8 mouse cellular contexts compared by ENCODE assay signal in the genomic region with DNA sequence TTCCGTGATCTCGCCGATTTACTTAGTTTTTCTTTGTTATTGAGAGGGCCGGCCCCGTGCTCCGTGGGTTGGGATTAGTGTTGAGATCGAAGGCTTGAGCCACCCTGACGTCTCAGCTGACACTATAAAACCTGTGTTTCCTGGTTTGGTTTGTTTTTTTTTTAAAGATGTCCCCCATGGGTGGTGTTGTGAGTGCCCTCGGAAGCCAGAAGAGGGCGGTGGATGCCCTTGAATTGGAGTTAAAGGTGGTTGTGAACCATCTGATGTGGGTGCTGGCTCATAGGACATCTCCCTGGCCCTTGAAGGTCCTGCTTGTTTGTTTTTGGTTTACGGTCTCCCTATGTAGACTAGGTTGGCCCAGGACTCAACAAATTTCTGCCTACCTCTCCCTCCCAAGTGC. TPM values are rescaled to one million over a fixed set of nuclear protein-coding genes. Genes with fewer than 3 reads are reported as not detected.
A peak's percentile ranks its signal among the peaks of the same experiment; 100 is the strongest.
DNase-seq lines count a peak whose midpoint lies in the region; ATAC-seq and TF ChIP-seq lines count a peak whose summit lies in the region.

No protein-coding gene starts in this region.

- H3K9ac ChIP-seq in heart, embryonic 11.5 days (ENCODE audit: low read depth, low read length), result peak overlapping the region; percentile 83
- peak overlapping the region; percentile 91; the same call in 1 of the 2 replicates for H3K9ac ChIP-seq in CH12.LX (ENCODE audit: insufficient read depth, low read depth)
- peak overlapping the region; percentile 95 for H3K9ac ChIP-seq in liver, embryonic 13.5 days

- peaks cover 31% of the 10 kb centered on the region for H3K36me3 ChIP-seq in heart, embryonic 11.5 days (ENCODE audit: control insufficient read depth, insufficient read depth, low read length)
- peaks cover 39 to 68% of the 10 kb centered on the region in 2 experiments for H3K36me3 ChIP-seq in CH12.LX (replicated peaks in 1 of 2; ENCODE audit: control insufficient read depth in 1 of 2, insufficient read depth in 1 of 2, low read length in 1 of 2)
- peaks cover 72% of the 10 kb centered on the region for H3K36me3 ChIP-seq in forebrain, embryonic 10.5 days (replicated peaks)
- peaks cover 67% of the 10 kb centered on the region for H3K36me3 ChIP-seq in liver, embryonic 13.5 days

- H3K4me1 ChIP-seq in heart, embryonic 11.5 days (ENCODE audit: control insufficient read depth, insufficient read depth, low read length), result peaks cover 12% of the 10 kb centered on the region
- H3K4me1 ChIP-seq in CH12.LX (ENCODE audit: control insufficient read depth in 1 of 2, insufficient read depth in 2 of 2), result peaks cover 19 to 38% of the 10 kb centered on the region in 2 experiments
- H3K4me1 ChIP-seq in forebrain, embryonic 10.5 days, result peaks cover 28% of the 10 kb centered on the region
- peaks cover 38% of the 10 kb centered on the region for H3K4me1 ChIP-seq in liver, embryonic 13.5 days (replicated peaks)

- WGBS in heart, embryonic 11.5 days (ENCODE audit: insufficient replicate concordance), result 10% methylated on average over 11 of the region's 11 CpGs
- WGBS in forebrain, embryonic 10.5 days, result 13% methylated on average over 11 of the region's 11 CpGs
- WGBS in liver, embryonic 13.5 days (ENCODE audit: insufficient replicate concordance), result 7% methylated on average over 11 of the region's 11 CpGs

- ATAC-seq in heart, embryonic 11.5 days (replicated peaks; ENCODE audit: insufficient number of reproducible peaks, low FRiP score, low TSS enrichment), result no peak
- ATAC-seq in liver, embryonic 13.5 days (ENCODE audit: low read depth), result no peak
- no peak for ATAC-seq in erythroid progenitor cell, adult 5-6 weeks (replicated peaks; ENCODE audit: low FRiP score, poor library complexity, severe bottlenecking)

- peak; percentile 19 for TF ChIP-seq RAD21 in CH12.LX (IDR thresholded peaks at IDR 0.05; ENCODE audit: low read depth, low read length)

- H3K4me3 ChIP-seq in heart, embryonic 11.5 days (ENCODE audit: low read depth, low read length), result peak overlapping the region; percentile 98
- H3K4me3 ChIP-seq in CH12.LX (replicated peaks in 1 of 3; ENCODE audit: low read depth in 2 of 3, low read length in 2 of 3, poor library complexity in 1 of 3), result peak overlapping the region; percentile 81 to 98 (median 94)
- peak overlapping the region; percentile 96 for H3K4me3 ChIP-seq in forebrain, embryonic 10.5 days
- peak overlapping the region; percentile 98 for H3K4me3 ChIP-seq in liver, embryonic 13.5 days (replicated peaks)

- in situ Hi-C loops in CH12.LX (cut with MboI; ENCODE audit: low pct_ligation_motif_present, low pct_unique_long_range_greater_than_20kb, low sequenced_read_pairs), result no loop called here

- H3K27me3 ChIP-seq in heart, embryonic 11.5 days (ENCODE audit: control insufficient read depth, insufficient read depth, low read length), result no peaks in the 10 kb centered on the region
- no peaks in the 10 kb centered on the region for H3K27me3 ChIP-seq in CH12.LX (replicated peaks)
- H3K27me3 ChIP-seq in forebrain, embryonic 10.5 days (ENCODE audit: poor library complexity, severe bottlenecking), result no peaks in the 10 kb centered on the region
- H3K27me3 ChIP-seq in liver, embryonic 13.5 days, result no peaks in the 10 kb centered on the region

- intact Hi-C loops in heart, postnatal 14 days (cut with DNase I), result loop anchor here (2.0 kb wide), 1 partner anchor 61 kb away; no protein-coding TSS in a partner anchor

- peaks cover 41% of the 10 kb centered on the region for H3K79me2 ChIP-seq in CH12.LX (replicated peaks; ENCODE audit: control insufficient read depth, extremely low read depth, insufficient read depth, poor library complexity, severe bottlenecking)

- no peaks in the 10 kb centered on the region for H3K9me3 ChIP-seq in heart, embryonic 11.5 days (replicated peaks; ENCODE audit: control insufficient read depth, low read length)
- no peaks in the 10 kb centered on the region for H3K9me3 ChIP-seq in CH12.LX (replicated peaks; ENCODE audit: low read length)
- H3K9me3 ChIP-seq in forebrain, embryonic 10.5 days, result no peaks in the 10 kb centered on the region
- H3K9me3 ChIP-seq in liver, embryonic 13.5 days (replicated peaks), result no peaks in the 10 kb centered on the region

- peak overlapping the region; percentile 93 for H3K27ac ChIP-seq in heart, embryonic 11.5 days (ENCODE audit: low read depth, low read length)
- H3K27ac ChIP-seq in CH12.LX (ENCODE audit: insufficient read depth, low read depth), result peak overlapping the region; percentile 88
- peak overlapping the region; percentile 99 for H3K27ac ChIP-seq in forebrain, embryonic 10.5 days
- H3K27ac ChIP-seq in liver, embryonic 13.5 days, result peak overlapping the region; percentile 91

- TF ChIP-seq POLR2A in CH12.LX (IDR thresholded peaks at IDR 0.05; ENCODE audit: low read depth, low read length), result no peak

- DNase-seq in heart, postnatal 14 days, result no peak
- peak; percentile 58 for DNase-seq in CH12.LX (ENCODE audit: extremely low read depth)
- no peak for DNase-seq in forebrain, embryonic 10.5 days (ENCODE audit: extremely low spot score, low spot score)
- no peak for DNase-seq in liver, embryonic 13.5 days
- DNase-seq in gastrocnemius, adult 18-20 months (ENCODE audit: low spot score), result no peak
- no peak for DNase-seq in spleen, adult 12 weeks (ENCODE audit: low spot score)

- dilution Hi-C loops in CH12.LX (cut with MboI; ENCODE audit: extremely low pct_ligation_motif_present, extremely low pct_unique_long_range_greater_than_20kb, low sequenced_read_pairs), result no loop called here

- no peak for TF ChIP-seq EP300 in CH12.LX (IDR thresholded peaks at IDR 0.05; ENCODE audit: low read length)

- peak overlapping the region; percentile 80 for H3K4me2 ChIP-seq in heart, embryonic 11.5 days
- H3K4me2 ChIP-seq in CH12.LX (ENCODE audit: insufficient read depth, low read depth, poor library complexity, severe bottlenecking), result peak overlapping the region; percentile 53
- peak overlapping the region; percentile 90 for H3K4me2 ChIP-seq in liver, embryonic 13.5 days

- TF ChIP-seq CTCF in CH12.LX (conservative IDR thresholded peaks at IDR 0.05 in 1 of 2, IDR thresholded peaks at IDR 0.05 in 1 of 2; ENCODE audit: low read depth in 2 of 2, low read length in 2 of 2), result peak in 1 of 2 experiments; percentile 57; a peak in 2 of 4 replicates

RNA-seq across cellular contexts. Expression of gene Banf1, which starts 0.5 kb away (rescaled TPM):
- 443 and 453 TPM in 2 replicates for polyA plus RNA-seq in heart, embryonic 11.5 days (2014; fragmentation: Nextera tagmentation; extraction: Ambion mirVana)
- 100 to 1,000 TPM; 115 to 145 TPM for total RNA-seq in heart, postnatal 14 days (2021)
- total RNA-seq in CH12.LX (2012; rRNA removed) (161 and 176 TPM in 2 replicates), CH12.LX (2014; rRNA removed) (212 and 273 TPM in 2 replicates)
- 450 and 496 TPM in 2 replicates for polyA plus RNA-seq in CH12.LX (2012; ENCODE audit: insufficient read length, low read depth)
- polyA plus RNA-seq in forebrain, embryonic 10.5 days (2016; fragmentation: Nextera tagmentation; extraction: Ambion mirVana), result 614 and 621 TPM in 2 replicates
- polyA plus RNA-seq in liver, embryonic 13.5 days (2015; fragmentation: Nextera tagmentation; extraction: Ambion mirVana), result 337 and 338 TPM in 2 replicates
- total RNA-seq in gastrocnemius, adult 18-20 months (2021), result 100 to 1,000 TPM; 127 to 128 TPM
- total RNA-seq in erythroid progenitor cell, adult 5-6 weeks (2015; ENCODE audit: low replicate concordance), result 150 and 163 TPM in 2 replicates
- 29.1 and 34.9 TPM in 2 replicates for total RNA-seq in erythroid progenitor cell, adult 5-6 weeks (2017; ENCODE audit: low replicate concordance)

RNA-seq across cellular contexts. Expression of gene Eif1ad, which starts 0.9 kb away (rescaled TPM):
- polyA plus RNA-seq in heart, embryonic 11.5 days (2014; fragmentation: Nextera tagmentation; extraction: Ambion mirVana), result 45.3 and 49.4 TPM in 2 replicates
- 10 to 100 TPM; 21.5 to 22.6 TPM for total RNA-seq in heart, postnatal 14 days (2021)
- total RNA-seq in CH12.LX (2012; rRNA removed), result 68.4 and 82.5 TPM in 2 replicates
- total RNA-seq in CH12.LX (2014; rRNA removed), result 79.3 and 86.0 TPM in 2 replicates
- polyA plus RNA-seq in CH12.LX (2012; ENCODE audit: insufficient read length, low read depth), result 97.7 and 98.8 TPM in 2 replicates
- 90.6 and 95.3 TPM in 2 replicates for polyA plus RNA-seq in forebrain, embryonic 10.5 days (2016; fragmentation: Nextera tagmentation; extraction: Ambion mirVana)
- 39.6 and 42.6 TPM in 2 replicates for polyA plus RNA-seq in liver, embryonic 13.5 days (2015; fragmentation: Nextera tagmentation; extraction: Ambion mirVana)
- total RNA-seq in gastrocnemius, adult 18-20 months (2021), result 10 to 100 TPM; 16.3 to 16.5 TPM
- total RNA-seq in erythroid progenitor cell, adult 5-6 weeks (2015; ENCODE audit: low replicate concordance), result 26.0 and 27.0 TPM in 2 replicates
- total RNA-seq in erythroid progenitor cell, adult 5-6 weeks (2017; ENCODE audit: low replicate concordance), result 33.9 and 45.0 TPM in 2 replicates

RNA-seq across cellular contexts. Expression of gene Cst6, which starts 18.1 kb away (rescaled TPM):
- 0.60 and 0.84 TPM in 2 replicates for polyA plus RNA-seq in heart, embryonic 11.5 days (2014; fragmentation: Nextera tagmentation; extraction: Ambion mirVana)
- total RNA-seq in heart, postnatal 14 days (2021), result 1 to 10 TPM; 4.6 to 4.9 TPM
- 1.9 and 3.5 TPM in 2 replicates for total RNA-seq in CH12.LX (2012; rRNA removed)
- total RNA-seq in CH12.LX (2014; rRNA removed), result not detected in 2 replicates
- not detected in 2 replicates for polyA plus RNA-seq in CH12.LX (2012; ENCODE audit: insufficient read length, low read depth)
- 0.56 TPM in 1 of 2 replicates, not detected in the other for polyA plus RNA-seq in forebrain, embryonic 10.5 days (2016; fragmentation: Nextera tagmentation; extraction: Ambion mirVana)
- 0.34 and 0.39 TPM in 2 replicates for polyA plus RNA-seq in liver, embryonic 13.5 days (2015; fragmentation: Nextera tagmentation; extraction: Ambion mirVana)
- 10 to 100 TPM; 47.6 to 50.7 TPM for total RNA-seq in gastrocnemius, adult 18-20 months (2021)
- total RNA-seq in erythroid progenitor cell, adult 5-6 weeks (2015; ENCODE audit: low replicate concordance), result 0.42 TPM in 1 of 2 replicates, not detected in the other
- not detected in 2 replicates for total RNA-seq in erythroid progenitor cell, adult 5-6 weeks (2017; ENCODE audit: low replicate concordance)

RNA-seq across cellular contexts. Expression of gene Sart1, which starts 21.0 kb away (rescaled TPM):
- polyA plus RNA-seq in heart, embryonic 11.5 days (2014; fragmentation: Nextera tagmentation; extraction: Ambion mirVana), result 39.0 and 44.5 TPM in 2 replicates
- total RNA-seq in heart, postnatal 14 days (2021), result 10 to 100 TPM; 47.5 to 49.5 TPM
- total RNA-seq in CH12.LX (2012; rRNA removed) (78.3 and 85.8 TPM in 2 replicates), CH12.LX (2014; rRNA removed) (46.7 and 47.7 TPM in 2 replicates)
- 104 and 132 TPM in 2 replicates for polyA plus RNA-seq in CH12.LX (2012; ENCODE audit: insufficient read length, low read depth)
- polyA plus RNA-seq in forebrain, embryonic 10.5 days (2016; fragmentation: Nextera tagmentation; extraction: Ambion mirVana), result 96.6 and 97.6 TPM in 2 replicates
- 35.1 and 41.0 TPM in 2 replicates for polyA plus RNA-seq in liver, embryonic 13.5 days (2015; fragmentation: Nextera tagmentation; extraction: Ambion mirVana)
- total RNA-seq in gastrocnemius, adult 18-20 months (2021), result 10 to 100 TPM; 36.5 to 38.8 TPM
- total RNA-seq in erythroid progenitor cell, adult 5-6 weeks (2015; ENCODE audit: low replicate concordance), result 73.4 and 90.8 TPM in 2 replicates
- 62.2 and 94.3 TPM in 2 replicates for total RNA-seq in erythroid progenitor cell, adult 5-6 weeks (2017; ENCODE audit: low replicate concordance)

RNA-seq across cellular contexts. Expression of gene Catsper1, which starts 31.9 kb away (rescaled TPM):
- polyA plus RNA-seq in heart, embryonic 11.5 days (2014; fragmentation: Nextera tagmentation; extraction: Ambion mirVana), result not detected in 2 replicates
- not detected for total RNA-seq in heart, postnatal 14 days (2021)
- total RNA-seq in CH12.LX (2012; rRNA removed) (not detected in 2 replicates), CH12.LX (2014; rRNA removed) (not detected in 2 replicates)
- not detected in 2 replicates for polyA plus RNA-seq in CH12.LX (2012; ENCODE audit: insufficient read length, low read depth)
- polyA plus RNA-seq in forebrain, embryonic 10.5 days (2016; fragmentation: Nextera tagmentation; extraction: Ambion mirVana), result not detected in 2 replicates
- polyA plus RNA-seq in liver, embryonic 13.5 days (2015; fragmentation: Nextera tagmentation; extraction: Ambion mirVana), result not detected in 2 replicates
- not detected for total RNA-seq in gastrocnemius, adult 18-20 months (2021)
- not detected in 2 replicates for total RNA-seq in erythroid progenitor cell, adult 5-6 weeks (2015; ENCODE audit: low replicate concordance)
- total RNA-seq in erythroid progenitor cell, adult 5-6 weeks (2017; ENCODE audit: low replicate concordance), result not detected in 2 replicates

Comparison
In these comparisons a context has a peak if more than half of its experiments do, and no peak if none do; other contexts are left out.
1. RNA of gene Cst6, which starts 18.1 kb away (total RNA-seq): 47.6 to 50.7 TPM in gastrocnemius, adult 18-20 months; 4.6 to 4.9 TPM in heart, postnatal 14 days, 1.9 to 3.5 TPM in CH12.LX and 0.42 TPM in erythroid progenitor cell, adult 5-6 weeks; every median in the first group is over 4 times any median in the second.
2. Peak in every context shown above with its lines, with median percentiles within 50 percentile points of each other: H3K27ac ChIP-seq, H3K4me2 ChIP-seq, H3K4me3 ChIP-seq and H3K9ac ChIP-seq.